Mouse (Mus musculus) frontal cortex, postnatal 36 days (tissue): Measurements from ENCODE around the gene Umps.

Experiments
- DNase-seq, 2 experiments: peaks; one replicate each; pipeline ENCODE4 v3.0.0; 2022; ENCODE audit warnings: low spot score in 2 of 2

The Umps gene

GRCm38 (mm10) chr16:33930785-33931184 lies 36.1 kb downstream of the Umps start:
- DNase-seq = no peak

DNA sequence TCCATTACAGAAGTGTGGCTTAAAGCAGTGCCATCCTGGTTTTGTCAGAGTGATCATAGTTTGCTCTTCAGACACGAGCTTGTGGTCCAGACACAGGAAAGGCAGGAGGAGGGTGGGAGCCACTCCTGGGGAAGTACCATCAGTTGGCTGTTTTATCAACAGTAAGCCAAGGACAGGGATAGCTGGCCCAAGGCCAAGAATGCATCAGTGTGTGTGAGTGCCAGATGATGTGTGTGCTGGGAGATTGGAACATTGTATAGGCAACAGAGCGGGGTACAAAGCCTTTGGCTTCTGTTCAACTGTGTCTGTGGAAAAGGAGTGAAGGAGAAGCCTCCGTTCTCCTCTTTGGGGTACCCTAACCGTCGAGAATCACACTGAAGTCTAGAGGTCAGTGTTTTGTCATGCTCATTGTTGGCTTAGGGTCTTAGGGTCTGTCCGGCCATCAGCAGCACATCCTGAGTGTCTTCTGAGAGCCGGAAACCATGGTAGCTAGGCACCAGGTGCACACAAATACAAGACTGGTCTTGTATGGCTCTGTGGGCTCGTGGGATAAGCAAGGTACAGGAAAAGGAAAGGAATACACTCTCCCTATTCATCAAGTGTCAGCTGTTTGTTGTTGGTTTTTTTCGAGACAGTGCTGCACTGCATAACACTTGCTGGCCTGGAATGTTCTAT lies 37.9 kb downstream of the Umps start:
- no peak for DNase-seq

DNA sequence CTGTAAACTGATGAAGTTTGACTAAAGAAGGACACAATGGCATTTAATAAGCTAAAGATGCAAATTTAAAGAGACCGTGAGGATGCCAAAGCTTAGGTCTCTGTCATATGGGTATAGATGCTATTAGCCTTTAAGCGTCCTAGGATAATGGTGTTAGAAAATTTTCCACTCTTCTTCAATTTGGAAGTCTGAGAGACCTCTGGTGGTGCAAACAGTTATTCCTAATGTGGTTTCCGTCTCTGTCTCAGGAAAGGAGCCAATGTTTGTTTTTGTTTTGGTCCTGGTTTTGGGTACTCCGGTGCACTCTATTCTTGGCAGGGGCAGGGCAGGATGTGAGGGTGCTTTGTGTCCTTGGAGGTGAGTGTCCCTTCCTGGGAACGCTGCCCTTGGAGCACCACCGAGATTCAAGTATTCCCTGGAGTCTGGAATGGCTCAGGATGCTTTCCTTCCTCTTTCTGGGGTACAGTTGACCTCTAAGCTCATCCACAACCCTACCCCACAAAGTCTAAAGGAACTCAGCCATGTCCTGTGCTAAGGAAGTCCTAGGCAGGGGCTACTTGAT lies 39.5 kb downstream of the Umps start:
- DNase-seq = no peak

DNA sequence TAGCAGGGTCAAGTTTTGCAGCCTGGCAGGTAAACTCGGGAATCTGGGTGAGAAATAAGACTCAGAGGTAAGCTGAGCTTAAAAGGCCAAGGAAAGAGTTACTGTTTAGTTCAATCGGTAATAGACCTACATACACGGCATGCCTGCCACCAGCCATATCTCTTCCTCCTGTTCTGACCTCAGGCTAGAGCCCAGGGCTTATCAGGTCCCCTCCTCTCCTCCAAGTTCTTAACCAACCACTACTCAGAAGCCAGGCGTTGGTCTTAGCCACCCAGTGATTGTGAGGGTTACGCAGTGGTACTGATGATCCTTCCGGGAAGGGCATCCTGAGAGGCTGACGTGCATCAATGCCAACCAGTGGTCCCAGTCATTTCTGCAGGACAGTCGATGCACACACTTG lies 43.1 kb downstream of the Umps start:
- DNase-seq = no peak

GRCm38 (mm10) chr16:33923001-33923316 lies 43.9 kb downstream of the Umps start:
- no peak for DNase-seq

DNA sequence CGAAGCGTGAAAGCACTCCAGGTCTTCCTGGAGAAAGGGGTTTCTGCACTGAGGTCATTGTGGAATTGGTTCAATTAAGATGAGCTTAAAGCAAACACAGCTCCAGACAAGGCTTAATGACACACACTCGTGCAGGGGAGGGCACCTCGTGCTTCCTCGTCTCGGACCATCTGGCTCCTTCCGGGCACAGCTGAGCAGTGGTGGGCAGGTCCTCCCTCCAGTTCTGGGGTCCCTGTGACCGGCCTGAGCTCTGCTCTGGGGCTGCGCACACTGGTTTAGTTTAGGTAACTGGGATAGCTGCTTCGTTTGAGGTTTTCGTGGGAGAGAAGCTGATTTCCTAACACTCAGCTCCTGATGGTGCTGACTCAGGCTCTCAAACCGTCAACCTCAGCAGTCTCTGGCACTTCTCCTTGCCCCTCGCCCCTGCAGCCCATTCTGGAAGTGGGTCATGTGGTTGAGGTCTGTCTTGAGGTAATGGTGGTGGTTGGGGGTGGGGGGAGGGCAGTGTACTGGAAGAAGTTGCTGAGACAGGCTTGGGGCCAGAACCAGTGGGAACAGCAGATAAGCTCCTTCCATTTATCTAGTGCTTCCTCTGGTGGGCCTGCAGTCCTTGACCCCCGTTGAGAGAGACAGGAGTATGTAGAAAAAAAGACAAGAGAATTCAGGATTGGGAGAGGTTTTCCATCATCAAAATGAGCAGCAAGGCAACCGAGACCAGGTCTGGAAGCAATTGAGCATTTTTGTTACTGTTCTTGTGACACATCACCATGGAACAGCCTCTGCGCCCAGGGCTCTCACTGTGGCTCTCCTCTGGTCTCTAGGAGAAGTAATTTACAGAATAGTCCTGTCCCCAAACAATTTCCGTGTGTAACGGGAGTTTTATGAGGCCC lies 44.5 kb downstream of the Umps start:
- no peak for DNase-seq

DNA sequence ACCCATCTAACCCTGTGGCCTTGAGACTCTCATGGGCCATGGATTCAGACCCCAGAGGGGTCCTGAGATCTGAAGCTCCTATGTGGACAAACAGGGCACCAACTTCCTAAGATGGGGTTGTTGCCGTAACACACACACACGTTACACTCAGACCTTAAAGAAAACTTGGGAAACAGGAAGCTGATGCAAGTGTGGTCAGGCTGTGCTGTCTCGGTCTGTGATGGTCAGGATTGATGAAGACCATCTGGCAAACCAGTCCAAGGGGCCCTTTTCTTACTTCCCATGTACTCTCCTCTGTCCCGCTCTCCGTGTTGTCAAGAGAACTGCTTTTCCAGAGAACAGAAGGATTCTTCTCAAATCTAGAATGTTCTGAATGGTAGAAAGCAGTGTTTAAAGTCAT lies 45.3 kb downstream of the Umps start:
- no peak for DNase-seq

DNA sequence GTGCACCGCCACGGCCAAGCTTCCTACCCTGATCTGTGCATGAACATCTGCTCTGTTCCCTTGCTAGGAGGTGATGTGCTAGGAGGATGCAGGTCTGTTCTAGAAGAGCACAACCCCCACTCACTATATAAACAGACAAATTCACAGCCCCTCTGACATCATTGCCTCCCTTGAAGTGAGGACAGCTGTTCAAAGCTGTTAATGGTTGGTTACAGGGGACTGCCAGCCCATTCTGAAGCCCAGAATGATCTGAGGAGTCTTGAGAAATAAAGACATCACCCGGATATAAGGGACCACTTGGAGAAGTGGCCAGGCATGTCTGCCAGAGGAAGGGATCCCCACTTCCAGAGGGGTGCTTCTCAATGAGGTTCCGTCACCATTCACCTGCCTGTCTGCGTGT lies 48.9 kb downstream of the Umps start:
- DNase-seq = no peak

DNA sequence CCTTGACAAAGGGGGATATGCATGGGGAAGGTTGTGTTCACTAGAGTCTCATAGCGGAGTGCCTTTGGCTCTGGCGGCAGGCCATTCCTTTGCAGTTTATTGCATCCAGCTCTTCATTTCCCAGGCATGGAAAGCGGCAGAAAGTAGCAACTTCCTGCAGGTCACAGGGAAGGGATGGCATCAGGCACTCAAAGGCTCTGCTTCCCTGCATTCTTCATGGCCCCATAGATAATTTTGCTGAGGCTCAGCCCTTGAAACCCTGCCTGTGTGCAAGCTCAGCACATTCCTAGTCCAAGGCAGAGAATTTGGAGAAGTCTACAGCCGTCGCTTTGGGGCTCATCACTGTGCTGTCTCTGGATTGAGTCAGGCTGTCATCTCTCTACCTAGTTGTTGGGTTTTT lies 49.4 kb downstream of the Umps start:
- no peak for DNase-seq

DNA sequence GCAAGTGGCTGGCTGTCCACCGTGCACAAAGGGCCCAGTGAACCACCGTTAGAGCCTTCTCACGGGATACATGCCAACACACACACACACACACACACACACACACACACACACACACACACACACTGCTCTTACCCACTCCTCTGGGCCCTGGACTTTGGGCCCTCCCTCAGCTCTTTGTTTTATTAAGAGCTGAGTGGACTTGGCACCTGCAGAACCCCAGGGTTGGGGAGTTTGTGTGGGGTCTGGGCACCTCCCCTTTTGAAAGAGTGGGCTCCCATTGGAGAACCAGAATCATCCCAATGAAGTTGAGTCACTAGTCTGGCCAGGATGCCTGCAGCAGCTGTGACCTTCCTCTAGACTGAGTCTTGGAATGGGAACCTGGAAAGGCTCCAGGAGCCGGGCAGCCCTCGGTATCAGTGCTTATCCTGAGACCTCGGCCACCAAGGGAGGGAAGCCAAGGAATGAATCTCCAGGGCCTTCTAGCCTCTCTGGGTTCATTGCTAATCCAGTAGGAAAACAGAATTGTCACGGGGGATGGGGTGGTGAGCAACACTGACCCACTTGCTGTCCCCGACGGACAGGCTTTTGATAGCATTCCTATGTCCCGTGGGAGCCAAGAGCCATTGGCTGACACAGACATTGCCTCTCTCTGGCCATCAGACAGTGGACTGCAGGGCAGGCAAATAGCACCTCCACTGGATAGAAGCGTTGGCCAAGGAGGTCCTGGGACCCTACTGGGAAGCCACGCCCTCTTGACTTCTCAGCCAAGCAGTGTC lies 50.2 kb downstream of the Umps start:
- no peak for DNase-seq

GRCm38 (mm10) chr16:33914997-33915396 lies 51.8 kb downstream of the Umps start:
- no peak for DNase-seq

DNA sequence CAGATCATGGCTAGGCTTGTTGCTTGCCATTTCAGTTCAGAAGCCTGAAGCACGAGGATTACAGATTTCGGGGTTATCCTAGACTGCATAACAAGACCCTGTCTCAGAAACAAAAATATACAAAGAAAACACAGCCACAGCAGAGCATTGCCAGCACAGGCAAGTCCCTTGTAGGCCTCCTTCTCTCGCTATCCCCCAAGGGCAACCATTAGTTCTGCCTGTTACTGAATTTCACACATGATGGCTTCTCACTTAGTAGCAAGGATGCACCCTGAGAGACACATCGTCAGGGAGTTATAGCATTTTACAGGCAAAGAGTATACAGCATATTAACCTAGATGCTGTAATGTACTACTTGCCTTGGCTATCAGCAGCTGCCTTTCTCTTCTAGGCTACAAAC lies 58.6 kb downstream of the Umps start:
- no peak for DNase-seq
